Mouse (Mus musculus) hindbrain, embryonic 15.5 days (tissue): ENCODE results near the gene Psmb1. TPM values are rescaled to one million over a fixed set of nuclear protein-coding genes. Genes with fewer than 3 reads are reported as not detected.
"Not testable (repeated sequence)": the region's sequence is repeated elsewhere in the genome, so short reads cannot be mapped to it uniquely, and the experiment has no call there.

ENCODE experiments used
- ATAC-seq: fragments of 200-750 bp; cut with Nextera tagmentation; 2 replicates; pipeline ENCODE4 v1.8.0; 2017; ENCODE audit warnings: low read depth, moderate number of reproducible peaks, moderate TSS enrichment; ENCODE audit not compliant: low FRiP score
- H3K27ac ChIP-seq: fragments of 300-500 bp; sonication (generic); replicated peaks from 2 replicates; pipeline ENCODE4 v1.5.1; 2015; ENCODE audit warnings: mild to moderate bottlenecking, inconsistent platforms
- H3K27me3 ChIP-seq: fragments of 300-500 bp; sonication (generic); 2 replicates; pipeline ENCODE4 v1.6.1; 2015; ENCODE audit warnings: control low read depth, inconsistent platforms
- H3K36me3 ChIP-seq: fragments of 300-500 bp; sonication (generic); 2 replicates; pipeline ENCODE4 v1.6.1; 2015; ENCODE audit warnings: control low read depth, inconsistent platforms
- H3K4me1 ChIP-seq: fragments of 300-500 bp; sonication (generic); replicated peaks from 2 replicates; pipeline ENCODE4 v1.6.1; 2015; ENCODE audit warnings: control low read depth, inconsistent platforms
- H3K4me2 ChIP-seq: fragments of 300-500 bp; sonication (generic); 2 replicates; pipeline ENCODE4 v1.6.1; 2015; ENCODE audit warnings: moderate library complexity, mild to moderate bottlenecking, inconsistent platforms
- H3K4me3 ChIP-seq: fragments of 300-500 bp; sonication (generic); 2 replicates; pipeline ENCODE4 v1.5.1; 2015; ENCODE audit warnings: mild to moderate bottlenecking, inconsistent platforms
- H3K9ac ChIP-seq: fragments of 300-500 bp; sonication (generic); 2 replicates; pipeline ENCODE4 v1.6.1; 2015; ENCODE audit warnings: inconsistent platforms
- H3K9me3 ChIP-seq: fragments of 300-500 bp; sonication (generic); 2 replicates; pipeline ENCODE4 v1.6.1; 2016; ENCODE audit warnings: control low read depth, inconsistent platforms
- WGBS: fragments of 180-500 bp; shearing (Covaris S2); methylation state at CpG from one replicate; pipeline ENCODE4 v1.1.7; 2015; 5-methylcytosine and 5-hydroxymethylcytosine counted together
- polyA plus RNA-seq: library from polyadenylated mRNA; unstranded; fragments of >200 nt; fragmentation: Nextera tagmentation; extraction: Ambion mirVana; gene quantifications from 2 replicates; pipeline ENCODE4 v1.2.1, GENCODE M21; 2015

The Psmb1 gene
- 229 and 241 TPM in 2 replicates for polyA plus RNA-seq

- H3K9me3 ChIP-seq: no peaks in the 10 kb centered on the region
- peak; percentile 95 for ATAC-seq
- peaks cover 40% of the 10 kb centered on the region for H3K4me1 ChIP-seq
- WGBS: under 1% methylated on average over 63 of the region's 63 CpGs
- H3K36me3 ChIP-seq: peaks cover 21% of the 10 kb centered on the region
- H3K27me3 ChIP-seq: no peaks in the 10 kb centered on the region
- peak within 1 kb of the TSS; percentile 78 for H3K4me3 ChIP-seq
- H3K27ac ChIP-seq: peak within 1 kb of the TSS; percentile 94
- peak within 1 kb of the TSS; percentile 92 for H3K4me2 ChIP-seq
- H3K9ac ChIP-seq: peak within 1 kb of the TSS; percentile 80
Measured at GRCm38 (mm10) chr17:15499656-15500394, at the start of gene Psmb1, which contains the start of gene Tbp. Gene Psmb1 (minus strand): TSS chr17:15499751. Gene Tbp (plus strand): TSS chr17:15499888.

GRCm38 (mm10) chr17:15546440-15546839 is 46.9 kb upstream of the Psmb1 start:
- Histone ChIP-seq H3K4me1 (no peaks in the 10 kb centered on the region), H3K36me3 (peaks cover 4% of the 10 kb centered on the region; the same call in 1 of the 2 replicates), H3K27me3 (no peaks in the 10 kb centered on the region), H3K4me2 (no peak overlapping the region), H3K27ac (no peak overlapping the region), H3K9me3 (no peaks in the 10 kb centered on the region), H3K4me3 (no peak overlapping the region), H3K9ac (no peak overlapping the region)
- no peak for ATAC-seq
- whole genome bisulfite sequencing: 73% methylated on average over 4 of the region's 4 CpGs

- ATAC-seq, H3K27ac ChIP-seq, H3K36me3 ChIP-seq, H3K9me3 ChIP-seq, H3K9ac ChIP-seq, H3K4me3 ChIP-seq, H3K4me2 ChIP-seq, H3K4me1 ChIP-seq, H3K27me3 ChIP-seq: not testable (repeated sequence)
- 58% methylated on average over 4 of the region's 4 CpGs for WGBS
Measured at GRCm38 (mm10) chr17:15543868-15544267, 44.3 kb upstream of the Psmb1 start.

- Histone ChIP-seq H3K27ac (no peak overlapping the region), H3K9me3 (no peaks in the 10 kb centered on the region), H3K36me3 (peaks cover 4% of the 10 kb centered on the region; the same call in 1 of the 2 replicates), H3K4me1 (peaks cover 11% of the 10 kb centered on the region; the same call in 1 of the 2 replicates), H3K9ac (no peak overlapping the region), H3K4me3 (no peak overlapping the region), H3K4me2 (no peak overlapping the region), H3K27me3 (peaks cover 6% of the 10 kb centered on the region; the same call in 1 of the 2 replicates)
- no peak for ATAC-seq
- WGBS: 75% methylated on average over 4 of the region's 4 CpGs
Measured at GRCm38 (mm10) chr17:15540309-15540708, 40.8 kb upstream of the Psmb1 start.

- H3K9me3 ChIP-seq: no peaks in the 10 kb centered on the region
- H3K27me3 ChIP-seq: peaks cover 13% of the 10 kb centered on the region; the same call in 1 of the 2 replicates
- ATAC-seq: peak; percentile 45; the same call in 1 of the 2 replicates
- peak overlapping the region; percentile 99 for H3K4me2 ChIP-seq
- H3K4me3 ChIP-seq: peak overlapping the region; percentile 53
- peaks cover 11% of the 10 kb centered on the region; the same call in 1 of the 2 replicates for H3K4me1 ChIP-seq
- under 1% methylated on average over 33 of the region's 33 CpGs for WGBS
- H3K36me3 ChIP-seq: no peaks in the 10 kb centered on the region
- H3K27ac ChIP-seq: no peak overlapping the region
- H3K9ac ChIP-seq: peak overlapping the region; percentile 44
Measured at GRCm38 (mm10) chr17:15536457-15536904, 36.9 kb upstream of the Psmb1 start.

GRCm38 (mm10) chr17:15535943-15536342 is 36.4 kb upstream of the Psmb1 start:
- peaks cover 11% of the 10 kb centered on the region; the same call in 1 of the 2 replicates for H3K4me1 ChIP-seq
- WGBS: 17% methylated on average over 8 of the region's 8 CpGs
- H3K27me3 ChIP-seq: peaks cover 13% of the 10 kb centered on the region; the same call in 1 of the 2 replicates
- H3K36me3 ChIP-seq: no peaks in the 10 kb centered on the region
- no peak overlapping the region for H3K27ac ChIP-seq
- no peak for ATAC-seq
- no peaks in the 10 kb centered on the region for H3K9me3 ChIP-seq
- H3K4me2 ChIP-seq: peak overlapping the region; percentile 99
- 0 out of 2 replicates have a peak overlapping the region, but pooled peaks have one; percentile 44 for H3K9ac ChIP-seq
- peak overlapping the region; percentile 53 for H3K4me3 ChIP-seq

- Histone ChIP-seq H3K4me1 (peaks cover 11% of the 10 kb centered on the region; the same call in 1 of the 2 replicates), H3K27ac (no peak overlapping the region), H3K4me3 (no peak overlapping the region), H3K9me3 (no peaks in the 10 kb centered on the region), H3K4me2 (no peak overlapping the region), H3K27me3 (peaks cover 13% of the 10 kb centered on the region; the same call in 1 of the 2 replicates), H3K36me3 (no peaks in the 10 kb centered on the region), H3K9ac (no peak overlapping the region)
- 70% methylated on average over 9 of the region's 11 CpGs for WGBS
- ATAC-seq: no peak
Measured at GRCm38 (mm10) chr17:15535162-15535800, 35.7 kb upstream of the Psmb1 start.

- no peak for ATAC-seq
- Histone ChIP-seq H3K36me3 (no peaks in the 10 kb centered on the region), H3K4me3 (no peak overlapping the region), H3K9me3 (no peaks in the 10 kb centered on the region), H3K27me3 (peaks cover 5% of the 10 kb centered on the region; the same call in 1 of the 2 replicates), H3K4me1 (peaks cover 22% of the 10 kb centered on the region), H3K9ac (no peak overlapping the region), H3K4me2 (no peak overlapping the region), H3K27ac (no peak overlapping the region)
- 6% methylated on average over 5 of the region's 5 CpGs for WGBS
Measured at GRCm38 (mm10) chr17:15530141-15530540, 30.6 kb upstream of the Psmb1 start.

- H3K9ac ChIP-seq: no peak overlapping the region
- no peak overlapping the region for H3K27ac ChIP-seq
- H3K4me1 ChIP-seq: peaks cover 23% of the 10 kb centered on the region
- no peaks in the 10 kb centered on the region for H3K9me3 ChIP-seq
- no peaks in the 10 kb centered on the region for H3K27me3 ChIP-seq
- WGBS: 88% methylated on average over 2 of the region's 2 CpGs
- no peak overlapping the region for H3K4me3 ChIP-seq
- no peak for ATAC-seq
- peaks cover 12% of the 10 kb centered on the region for H3K36me3 ChIP-seq
- H3K4me2 ChIP-seq: no peak overlapping the region
Measured at GRCm38 (mm10) chr17:15528887-15529286, 29.3 kb upstream of the Psmb1 start.

GRCm38 (mm10) chr17:15527811-15528136 is 28.2 kb upstream of the Psmb1 start:
- Histone ChIP-seq H3K27me3 (no peaks in the 10 kb centered on the region), H3K4me3 (peak overlapping the region; percentile 86), H3K27ac (peak overlapping the region; percentile 88; the same call in 1 of the 2 replicates), H3K4me1 (peaks cover 23% of the 10 kb centered on the region), H3K36me3 (peaks cover 19% of the 10 kb centered on the region), H3K4me2 (peak overlapping the region; percentile 78), H3K9ac (peak overlapping the region; percentile 88; the same call in 1 of the 2 replicates), H3K9me3 (no peaks in the 10 kb centered on the region)
- no peak for ATAC-seq
- 62% methylated on average over 3 of the region's 3 CpGs for WGBS

GRCm38 (mm10) chr17:15526986-15527810 is 27.6 kb upstream of the Psmb1 start, which contains the start of gene Pdcd2:
Gene Pdcd2 (minus strand): TSS chr17:15527301.
- Histone ChIP-seq H3K9me3 (no peaks in the 10 kb centered on the region), H3K27ac (peak within 1 kb of the TSS; percentile 88), H3K4me1 (peaks cover 23% of the 10 kb centered on the region), H3K27me3 (no peaks in the 10 kb centered on the region), H3K9ac (peak within 1 kb of the TSS; percentile 88), H3K4me3 (peak within 1 kb of the TSS; percentile 86), H3K36me3 (peaks cover 22% of the 10 kb centered on the region), H3K4me2 (peak within 1 kb of the TSS; percentile 78)
- peak; percentile 98 for ATAC-seq
- 1% methylated on average over 54 of the region's 55 CpGs for WGBS
